Mouse (Mus musculus) cerebellum, adult 2 months (tissue): ENCODE results near the gene Cd180.

Experiments used
- CTCF ChIP-seq: fragments of 200-500 bp; IDR thresholded peaks from 2 replicates; pipeline ENCODE4 v1.5.1; 2011; ENCODE audit warnings: low read depth, mild to moderate bottlenecking, control low read depth, low read length, moderate library complexity, borderline replicate concordance; ENCODE audit not compliant: insufficient read depth
- POLR2A ChIP-seq: fragments of 200-500 bp; IDR thresholded peaks from 2 replicates; pipeline ENCODE4 v1.6.1; 2011; ENCODE audit warnings: low read length, control low read depth, borderline replicate concordance; ENCODE audit not compliant: insufficient read depth

- TF ChIP-seq POLR2A (no peak), CTCF (no peak)
Measured at GRCm38 (mm10) chr13:102690184-102690583, 3.2 kb upstream of the Cd180 start.
